Mouse (Mus musculus) ovary, adult 2 months (tissue): ENCODE data around the gene Fignl1. TPM values are rescaled to one million over a fixed set of nuclear protein-coding genes. Genes with fewer than 3 reads are reported as not detected.

Experiments used
- polyA plus RNA-seq: library from polyadenylated mRNA; depleted of rRNA; stranded (reverse); fragments of >200 nt; gene quantifications from 2 replicates; pipeline ENCODE4 v1.2.3, GENCODE M21; 2012; rRNA removed

Fignl1 gene
- polyA plus RNA-seq = 5.2 and 7.1 TPM in 2 replicates

GRCm38 (mm10) chr11:11808820-11809403 is at the start of gene Fignl1:
Fignl1 (minus strand) TSS chr11:11808962.

Other genes with a start within 250 kb of the Fignl1 start
- gene 4930512M02Rik, start 181.1 kb downstream of the Fignl1 start, polyA plus RNA-seq = not detected in 2 replicates
- gene Ikzf1, start 124.0 kb downstream of the Fignl1 start, polyA plus RNA-seq = 8.9 and 15.7 TPM in 2 replicates
- gene Ddc, start 89.2 kb upstream of the Fignl1 start, polyA plus RNA-seq = 0.08 and 0.33 TPM in 2 replicates
- gene Grb10, start 229.7 kb upstream of the Fignl1 start, polyA plus RNA-seq = 37.5 and 41.1 TPM in 2 replicates